Mouse (Mus musculus) naive thymus-derived CD4-positive, alpha-beta T cell, adult 2 months (primary cell): ENCODE data around the gene Synj1.

Experiments
- DNase-seq: peaks from one replicate; pipeline ENCODE4 v3.0.0-alpha.2; 2011; ENCODE audit warnings: low read depth

Synj1 gene

GRCm38 (mm10) chr16:91010581-91011020 is 507 bp downstream of the Synj1 start:
- DNase-seq: no peak

DNA sequence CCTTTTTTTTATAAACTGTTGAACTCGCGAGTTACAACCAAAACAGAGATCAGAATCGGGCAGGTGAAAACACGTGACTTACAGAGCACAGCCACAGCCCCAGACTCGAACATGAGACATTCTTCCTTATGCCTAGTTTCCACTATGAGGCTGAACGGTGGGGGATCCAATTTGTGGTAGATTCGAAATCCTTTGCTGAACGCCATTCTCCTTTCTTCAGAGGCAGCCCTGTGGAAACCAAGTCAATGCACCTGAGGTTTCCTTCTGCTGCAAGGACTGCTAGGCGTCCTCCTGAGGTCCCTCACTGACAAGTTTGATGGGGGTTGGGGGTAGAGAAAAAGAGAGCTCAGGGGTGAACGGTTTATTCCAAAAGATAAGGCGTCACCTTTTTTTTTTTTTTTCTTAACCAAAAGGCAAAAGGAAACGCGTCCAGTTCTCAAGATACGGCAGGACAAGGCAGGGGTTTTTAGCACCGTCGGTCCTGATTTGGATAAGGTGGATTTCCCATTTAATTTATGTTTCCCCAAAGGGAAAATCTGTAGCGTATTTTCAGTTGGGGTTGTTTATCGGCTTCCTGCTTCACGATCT is 1.1 kb downstream of the Synj1 start:
- DNase-seq: peak; percentile 54

DNA sequence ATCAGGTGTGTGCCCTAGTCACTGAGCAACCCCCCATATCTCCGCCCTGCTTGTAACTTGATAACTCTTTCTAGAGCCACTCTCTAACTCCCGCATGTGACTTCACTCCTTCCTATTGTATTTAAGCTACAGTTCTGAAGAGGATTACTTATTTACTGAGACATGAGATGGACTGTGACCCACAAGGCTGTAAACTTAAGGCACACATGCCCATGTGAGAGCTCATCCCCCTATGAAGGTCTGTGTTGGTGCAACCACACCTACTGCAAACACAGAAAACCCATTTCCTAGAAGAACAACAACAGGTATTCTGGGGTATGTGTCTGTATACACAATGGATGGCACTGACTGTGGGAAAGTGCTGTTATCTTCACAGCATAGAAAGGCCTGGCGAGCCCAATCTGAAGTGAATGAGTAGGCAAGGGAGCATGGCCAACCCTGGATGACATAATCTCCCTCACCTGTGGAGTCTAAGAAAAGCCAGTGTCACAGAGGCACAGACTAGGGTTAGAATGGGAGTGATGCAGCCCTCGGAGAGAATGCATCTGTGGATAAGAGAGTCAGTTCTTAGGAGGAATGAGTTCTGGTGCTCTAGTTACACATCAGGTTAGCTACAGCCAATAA is 6.1 kb downstream of the Synj1 start:
- no peak for DNase-seq

- no peak for DNase-seq
Observed at GRCm38 (mm10) chr16:91001098-91001497, 10.0 kb downstream of the Synj1 start.

DNA sequence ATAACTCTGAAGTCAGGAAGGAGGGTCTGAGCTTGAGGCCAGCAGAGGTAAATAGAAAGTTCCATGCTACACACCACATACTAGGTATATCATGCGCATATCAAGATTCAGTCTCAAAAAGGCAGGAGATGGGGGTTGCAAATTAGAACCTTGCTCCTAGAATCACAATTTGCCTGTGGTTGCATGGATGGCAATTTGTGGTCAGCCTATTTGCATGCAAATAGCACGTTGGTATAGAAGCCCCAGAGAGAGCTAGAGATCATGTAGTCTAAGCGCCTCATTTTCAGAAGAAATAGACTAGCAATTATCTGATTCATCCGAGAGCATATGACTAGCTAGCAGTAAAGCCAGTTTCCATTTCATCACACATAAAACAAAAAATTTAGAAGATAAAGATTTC is 11.3 kb downstream of the Synj1 start:
- no peak for DNase-seq

DNA sequence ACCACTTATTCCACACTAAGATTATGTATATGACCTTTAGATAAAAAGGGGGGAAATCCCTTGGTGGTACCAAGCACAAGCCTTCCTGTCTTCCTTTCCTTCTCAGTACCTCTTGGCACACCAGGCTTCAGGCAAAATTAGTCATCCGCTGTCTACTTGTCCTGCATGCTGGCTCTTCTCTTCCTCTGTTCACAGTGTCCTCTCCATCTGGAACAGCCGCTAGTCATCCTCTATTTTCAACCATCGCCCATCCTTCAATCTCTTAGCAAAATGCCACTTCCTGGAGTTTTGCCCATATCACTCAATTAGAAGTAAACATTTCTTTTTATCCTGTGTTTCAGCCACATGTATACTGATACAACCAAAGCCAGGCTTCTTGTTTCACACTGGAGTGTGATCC is 13.3 kb downstream of the Synj1 start:
- no peak for DNase-seq

DNA sequence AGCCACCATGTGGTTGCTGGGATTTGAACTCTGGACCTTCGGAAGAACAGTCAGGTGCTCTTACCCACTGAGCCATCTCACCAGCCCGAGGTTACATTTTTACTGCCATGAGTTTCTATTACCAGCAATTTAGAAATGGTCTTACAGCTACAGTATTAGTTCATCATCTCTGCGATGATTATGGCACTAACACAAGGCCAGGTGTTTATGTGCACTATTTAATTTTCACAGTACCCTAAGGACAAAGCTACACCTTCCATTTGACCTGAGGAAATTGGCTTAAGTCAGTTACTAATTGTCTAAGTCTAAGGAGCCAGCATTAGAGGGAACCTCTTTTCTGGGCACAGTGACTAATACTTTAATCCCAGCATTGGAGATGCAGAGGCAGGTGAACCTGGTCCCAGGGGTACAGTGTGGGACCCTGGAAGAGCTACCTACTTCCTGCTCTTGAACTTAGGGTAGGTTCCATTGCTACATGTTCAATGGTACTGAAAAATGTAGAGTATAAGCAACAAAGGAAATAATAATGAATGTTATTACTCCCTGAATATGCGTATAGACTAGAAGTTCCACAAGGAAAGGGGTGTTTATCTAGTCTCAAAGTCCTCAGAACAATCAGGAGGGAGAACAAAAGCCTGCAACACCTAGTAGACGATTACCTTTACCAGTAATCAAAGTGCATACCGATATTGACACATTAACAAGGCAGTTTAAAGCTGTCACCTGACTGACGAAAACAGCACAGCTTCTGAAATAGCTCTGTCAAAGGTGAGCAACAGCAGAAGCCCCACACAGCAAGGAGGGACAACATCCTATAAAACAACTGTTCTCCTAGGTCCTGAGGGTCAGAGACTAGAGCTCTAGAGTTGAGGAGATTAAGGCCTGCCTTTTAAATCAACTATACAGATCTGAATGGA is 14.5 kb downstream of the Synj1 start:
- DNase-seq: no peak

- no peak for DNase-seq
Observed at GRCm38 (mm10) chr16:90995498-90995897, 15.6 kb downstream of the Synj1 start.

- DNase-seq: no peak
Observed at GRCm38 (mm10) chr16:90995023-90995422, 16.1 kb downstream of the Synj1 start.

- no peak for DNase-seq
Observed at GRCm38 (mm10) chr16:90989162-90989561, 21.9 kb downstream of the Synj1 start.

- DNase-seq: no peak
Observed at GRCm38 (mm10) chr16:90988665-90989064, 22.4 kb downstream of the Synj1 start.

- DNase-seq: no peak
Observed at GRCm38 (mm10) chr16:90988039-90988438, 23.1 kb downstream of the Synj1 start.

- no peak for DNase-seq
Observed at GRCm38 (mm10) chr16:90971004-90971403, 40.1 kb downstream of the Synj1 start.

DNA sequence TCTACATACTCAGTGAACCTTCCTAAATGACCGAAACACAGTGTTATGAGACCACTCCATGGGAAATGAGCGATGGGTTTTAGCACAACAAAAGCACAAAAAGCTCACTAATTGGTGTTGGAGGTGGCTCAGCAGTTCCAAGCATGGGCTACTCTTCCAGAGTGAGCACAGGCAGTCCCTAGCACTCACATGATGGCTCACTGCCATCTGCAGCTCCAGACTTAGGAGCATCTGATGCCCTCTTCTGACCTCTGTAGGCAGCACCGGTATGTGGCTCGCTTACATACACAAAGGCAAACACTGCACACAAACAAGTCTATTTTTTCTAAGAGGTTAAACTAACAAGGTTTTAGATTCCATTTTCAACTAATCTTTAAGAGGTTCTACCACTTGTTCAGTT is 44.9 kb downstream of the Synj1 start:
- no peak for DNase-seq

- DNase-seq: no peak
Observed at GRCm38 (mm10) chr16:90964302-90964701, 46.8 kb downstream of the Synj1 start.

GRCm38 (mm10) chr16:90963866-90964265 is 47.2 kb downstream of the Synj1 start:
- DNase-seq: no peak

DNA sequence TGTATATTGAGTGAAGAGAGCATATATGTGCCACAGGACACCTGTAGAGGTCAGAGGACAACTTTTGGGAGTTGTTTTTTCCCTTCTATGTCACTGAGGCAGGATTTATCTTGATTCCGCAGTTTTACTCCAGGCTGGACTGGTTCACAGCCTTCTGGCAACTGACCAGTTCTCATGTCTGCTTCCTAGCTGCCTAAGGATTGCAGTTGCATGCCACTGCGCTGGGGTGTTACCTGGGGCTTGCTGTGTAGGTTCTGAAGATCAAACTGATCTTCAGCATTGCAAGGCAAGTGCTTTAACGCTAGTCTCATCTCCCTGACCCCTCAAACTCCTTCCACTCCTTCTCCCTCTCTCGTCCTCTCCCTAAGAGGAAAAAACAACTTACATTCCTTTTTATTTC is 47.9 kb downstream of the Synj1 start:
- no peak for DNase-seq

DNA sequence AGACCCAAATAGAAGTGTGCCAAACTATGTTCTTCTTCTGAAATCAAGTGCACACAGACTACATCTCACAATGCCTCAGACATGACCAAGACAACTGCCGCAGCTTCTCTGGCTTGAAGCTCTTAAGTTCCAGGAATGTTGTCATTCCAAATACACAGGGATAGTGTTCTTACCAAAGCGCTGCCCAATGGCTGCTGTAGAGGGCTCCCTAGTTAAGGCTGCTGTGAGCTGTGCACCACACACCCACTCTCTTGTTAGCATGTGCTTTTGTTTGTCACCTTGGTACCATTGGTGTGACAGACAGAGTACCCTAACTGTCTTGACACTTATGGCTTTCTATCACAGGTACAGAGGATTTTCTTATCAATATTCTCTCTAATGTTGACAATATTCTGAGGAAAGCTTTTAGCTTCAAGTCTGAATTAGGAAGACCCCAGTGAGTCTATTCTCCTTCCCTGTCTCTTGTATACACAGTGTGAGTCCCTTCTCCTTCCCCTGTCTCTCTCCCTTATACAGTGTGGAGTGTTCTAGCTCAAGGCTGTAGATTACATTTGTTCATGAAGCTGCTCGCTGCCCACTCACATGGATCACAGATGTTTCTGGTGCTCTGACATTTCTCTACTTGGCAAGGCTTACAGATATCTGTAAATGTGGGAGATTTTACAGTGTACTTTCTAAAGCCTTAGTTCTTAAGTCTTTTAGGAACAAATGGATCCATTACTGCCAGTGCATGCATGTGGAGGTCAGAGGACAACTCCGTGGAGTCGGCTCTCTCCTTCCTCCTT is 52.6 kb downstream of the Synj1 start:
- no peak for DNase-seq

DNA sequence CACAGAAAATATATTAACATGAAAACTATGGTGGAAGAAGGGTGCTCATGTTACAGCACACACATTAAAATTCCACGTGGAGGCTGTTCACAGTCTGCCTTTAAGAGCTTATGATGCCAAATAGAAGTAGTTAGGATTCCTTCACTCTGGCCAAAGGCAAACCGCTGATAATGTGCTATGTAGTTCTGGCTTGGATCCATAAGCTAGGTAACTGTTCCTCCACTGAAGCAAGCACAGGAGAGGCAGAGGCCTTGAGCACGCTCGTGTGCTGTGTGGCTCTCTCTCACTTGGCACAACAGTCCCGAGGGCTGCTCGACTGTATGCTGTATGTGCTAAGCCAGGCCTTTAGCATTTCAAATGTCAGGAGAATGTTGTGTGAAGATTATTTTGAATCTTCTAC is 55.6 kb downstream of the Synj1 start:
- no peak for DNase-seq

DNA sequence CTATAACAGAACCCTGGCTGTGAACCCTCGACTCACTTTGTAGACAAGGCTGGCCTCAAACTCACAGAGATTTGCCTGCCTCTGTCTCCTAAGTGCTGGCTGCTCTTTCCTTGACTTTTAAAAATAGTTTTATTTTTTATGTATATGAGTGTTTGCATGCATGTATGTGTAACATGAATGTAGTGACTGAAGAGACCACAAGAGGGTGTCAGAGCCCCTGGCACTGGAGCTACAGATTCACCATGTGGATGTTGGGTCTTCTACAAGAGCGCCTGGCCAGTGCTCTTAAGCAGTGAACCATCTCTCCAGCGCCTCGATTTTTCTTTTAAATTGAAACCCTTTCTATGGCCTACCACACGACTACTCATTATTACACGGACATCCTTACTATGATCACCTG is 57.3 kb downstream of the Synj1 start:
- peak; percentile 19 for DNase-seq

- DNase-seq: no peak
Observed at GRCm38 (mm10) chr16:90953147-90953546, 58.0 kb downstream of the Synj1 start.

GRCm38 (mm10) chr16:90950354-90950963 is 60.6 kb downstream of the Synj1 start:
- no peak for DNase-seq
